Mouse (Mus musculus) megakaryocyte-erythroid progenitor cell, adult 5 weeks (primary cell): ENCODE measurements around the gene Ccdc15. TPM values are rescaled to one million over a fixed set of nuclear protein-coding genes. Genes with fewer than 3 reads are reported as not detected.

Source experiments
- polyA plus RNA-seq: library from polyadenylated mRNA; stranded (reverse); fragments of >175 nt; gene quantifications from 2 replicates; pipeline ENCODE4 v1.2.3, GENCODE M21; 2012

Ccdc15 gene
- polyA plus RNA-seq = 8.4 and 13.5 TPM in 2 replicates

GRCm38 (mm10) chr9:37347988-37348642 lies at the start of gene Ccdc15:
Ccdc15 (minus strand) TSS chr9:37348432.

GRCm38 (mm10) chr9:37367301-37368080 lies 19.3 kb upstream of the Ccdc15 start, which contains the start of gene Hepacam:
Hepacam (plus strand) TSS chr9:37367351.

GRCm38 (mm10) chr9:37255149-37255888 lies 92.9 kb downstream of the Ccdc15 start, which contains the start of gene Slc37a2:
Slc37a2 (minus strand) TSS chr9:37255738.

Other genes starting within 250 kb of the Ccdc15 start
- gene Pknox2, start 201.0 kb downstream of the Ccdc15 start, polyA plus RNA-seq = 0.35 and 0.65 TPM in 2 replicates
- 0.33 and 0.53 TPM in 2 replicates for gene Tmem218, start 140.2 kb downstream of the Ccdc15 start, polyA plus RNA-seq
- gene Slc37a2, start 92.7 kb downstream of the Ccdc15 start, polyA plus RNA-seq = 0.04 and 0.12 TPM in 2 replicates
- 0.03 TPM in 1 of 2 replicates, not detected in the other for gene Hepacam, start 18.9 kb upstream of the Ccdc15 start, polyA plus RNA-seq
- 1.9 and 3.5 TPM in 2 replicates for gene Robo4, start 53.5 kb upstream of the Ccdc15 start, polyA plus RNA-seq
- 37.2 and 53.8 TPM in 2 replicates for gene Robo3, start 84.8 kb upstream of the Ccdc15 start, polyA plus RNA-seq
- gene Msantd2, start 140.9 kb upstream of the Ccdc15 start, polyA plus RNA-seq = 17.6 TPM in 2 replicates
- 0.96 and 2.6 TPM in 2 replicates for gene Esam, start 179.6 kb upstream of the Ccdc15 start, polyA plus RNA-seq
- gene Vsig2, start 190.8 kb upstream of the Ccdc15 start, polyA plus RNA-seq = 0.18 TPM in 1 of 2 replicates, not detected in the other
- 199 and 354 TPM in 2 replicates for gene Nrgn, start 204.5 kb upstream of the Ccdc15 start, polyA plus RNA-seq
- gene Siae, start 207.3 kb upstream of the Ccdc15 start, polyA plus RNA-seq = 0.56 and 0.59 TPM in 2 replicates